Mouse (Mus musculus) small intestine, adult 2 months (tissue): ENCODE data around the gene Agpat4.

Experiments
- CTCF ChIP-seq: fragments of 200-500 bp; IDR thresholded peaks from 2 replicates; pipeline ENCODE4 v1.5.1; 2012; ENCODE audit warnings: low read depth, mild to moderate bottlenecking, control low read depth, inconsistent platforms, low read length, moderate library complexity, mixed read lengths; ENCODE audit not compliant: insufficient replicate concordance, insufficient read length; ENCODE audit errors: extremely low read depth
- POLR2A ChIP-seq: fragments of 200-500 bp; IDR thresholded peaks from 2 replicates; pipeline ENCODE4 v1.6.1; 2012; ENCODE audit warnings: low read depth, mild to moderate bottlenecking, control low read depth, inconsistent platforms, low read length, moderate library complexity

DNA sequence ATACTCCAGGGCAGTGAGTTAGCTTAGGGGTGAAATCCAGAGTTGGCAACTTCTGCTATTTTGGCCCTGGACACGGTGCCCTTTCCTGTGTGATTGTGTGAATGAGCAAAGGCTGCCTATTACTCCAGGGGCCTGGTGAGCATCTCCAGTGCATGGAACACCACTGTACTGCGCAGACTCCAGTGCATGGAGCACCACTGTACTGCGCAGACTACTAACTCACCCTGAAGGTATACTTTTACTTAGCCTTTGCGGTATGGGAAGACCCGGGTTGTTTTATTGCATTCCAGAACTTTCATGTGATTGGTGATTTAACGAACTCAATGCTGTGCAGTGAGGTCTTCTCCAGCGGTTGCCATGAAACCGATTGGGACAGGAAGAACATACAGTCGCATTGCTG, 47.2 kb downstream of the Agpat4 start:
- TF ChIP-seq CTCF (no peak), POLR2A (no peak)
